Mouse (Mus musculus): ENCODE measurements around the gene Gm7271. TPM values are rescaled to one million over a fixed set of nuclear protein-coding genes. Genes with fewer than 3 reads are reported as not detected.

The Gm7271 gene
- total RNA-seq (2021), result not detected
- long read RNA-seq, experiment 1, result 0 reads
- long read RNA-seq, experiment 2, result 0 reads

- no peak for DNase-seq (ENCODE audit: low spot score)
Measured at GRCm38 (mm10) chr5:76483811-76484210, at the start of gene Gm7271. Gene Gm7271, plus strand, starts transcription at chr5:76484040.

GRCm38 (mm10) chr5:76437100-76437499 lies 46.7 kb upstream of the Gm7271 start:
- no peak for DNase-seq (ENCODE audit: low spot score)

- no peak for DNase-seq (ENCODE audit: low spot score)
Measured at GRCm38 (mm10) chr5:76437696-76438095, 46.1 kb upstream of the Gm7271 start.

- DNase-seq (ENCODE audit: low spot score), result no peak
Measured at GRCm38 (mm10) chr5:76441431-76441830, 42.4 kb upstream of the Gm7271 start.

- no peak for DNase-seq (ENCODE audit: low spot score)
Measured at GRCm38 (mm10) chr5:76474931-76475330, 8.9 kb upstream of the Gm7271 start.

GRCm38 (mm10) chr5:76476873-76477272 lies 7.0 kb upstream of the Gm7271 start:
- no peak for DNase-seq (ENCODE audit: low spot score)

- DNase-seq (ENCODE audit: low spot score), result no peak
Measured at GRCm38 (mm10) chr5:76477764-76478163, 6.1 kb upstream of the Gm7271 start.

- no peak for DNase-seq (ENCODE audit: low spot score)
Measured at GRCm38 (mm10) chr5:76495126-76495525, 11.3 kb downstream of the Gm7271 start.

- DNase-seq (ENCODE audit: low spot score), result no peak
Measured at GRCm38 (mm10) chr5:76522446-76522845, 38.6 kb downstream of the Gm7271 start.

- no peak for DNase-seq (ENCODE audit: low spot score)
Measured at GRCm38 (mm10) chr5:76524623-76525022, 40.8 kb downstream of the Gm7271 start.

GRCm38 (mm10) chr5:76525066-76525465 lies 41.2 kb downstream of the Gm7271 start:
- DNase-seq (ENCODE audit: low spot score), result no peak

- DNase-seq (ENCODE audit: low spot score), result no peak
Measured at GRCm38 (mm10) chr5:76525829-76526228, 42.0 kb downstream of the Gm7271 start.

GRCm38 (mm10) chr5:76529040-76529703 lies 45.3 kb downstream of the Gm7271 start, which contains the start of gene Exoc1:
Gene Exoc1, plus strand, starts transcription at chr5:76529311.
- DNase-seq (ENCODE audit: low spot score), result peak; percentile 95

GRCm38 (mm10) chr5:76529704-76530066 lies 45.8 kb downstream of the Gm7271 start:
- no peak for DNase-seq (ENCODE audit: low spot score)

GRCm38 (mm10) chr5:76533186-76533585 lies 49.3 kb downstream of the Gm7271 start:
- DNase-seq (ENCODE audit: low spot score), result peak; percentile 43

- DNase-seq (ENCODE audit: low spot score), result no peak
Measured at GRCm38 (mm10) chr5:76536231-76536630, 52.4 kb downstream of the Gm7271 start.

- DNase-seq (ENCODE audit: low spot score), result no peak
Measured at GRCm38 (mm10) chr5:76537578-76537977, 53.7 kb downstream of the Gm7271 start.

GRCm38 (mm10) chr5:76540181-76540580 lies 56.3 kb downstream of the Gm7271 start:
- DNase-seq (ENCODE audit: low spot score), result peak; percentile 62

GRCm38 (mm10) chr5:76540842-76541241 lies 57.0 kb downstream of the Gm7271 start:
- no peak for DNase-seq (ENCODE audit: low spot score)

GRCm38 (mm10) chr5:76543200-76543599 lies 59.4 kb downstream of the Gm7271 start:
- DNase-seq (ENCODE audit: low spot score), result no peak

- no peak for DNase-seq (ENCODE audit: low spot score)
Measured at GRCm38 (mm10) chr5:76550426-76550825, 66.6 kb downstream of the Gm7271 start.

GRCm38 (mm10) chr5:76565321-76565720 lies 81.5 kb downstream of the Gm7271 start:
- peak; percentile 58 for DNase-seq (ENCODE audit: low spot score)

All from gastrocnemius, adult 18-20 months (tissue).